Mouse (Mus musculus): ENCODE results near the gene Cmya5.

- TF ChIP-seq CTCF (IDR thresholded peaks at IDR 0.05; ENCODE audit: borderline replicate concordance, extremely low read depth, insufficient read depth, insufficient read length), result no peak
- TF ChIP-seq POLR2A (IDR thresholded peaks at IDR 0.05; ENCODE audit: borderline replicate concordance, extremely low read depth, insufficient read depth, insufficient read length, poor library complexity, severe bottlenecking), result no peak
These were observed 9.0 kb downstream of the Cmya5 start for GRCm38 (mm10) chr13:93135501-93135900.
